Mouse (Mus musculus) gastrocnemius, postnatal 4 days (tissue): ENCODE measurements around the gene Tgfbr1. TPM values are rescaled to one million over a fixed set of nuclear protein-coding genes. Genes with fewer than 3 reads are reported as not detected.
"Not testable (repeated sequence)": the region's sequence is repeated elsewhere in the genome, so short reads cannot be mapped to it uniquely, and the experiment has no call there.

Experiments used
- DNase-seq, 2 experiments: peaks; one replicate each; pipeline ENCODE4 v3.0.0; 2021 to 2022; ENCODE audit warnings: low spot score in 2 of 2, mixed read lengths in 2 of 2
- total RNA-seq, 2 experiments: library from RNA; stranded (reverse); gene quantifications; 2 replicates each; pipeline ENCODE4 v1.2.3; 2021

Tgfbr1 gene
- total RNA-seq, 2 experiments from 2014 or later: 35.2 to 40.8 TPM

GRCm38 (mm10) chr4:47342632-47343031 lies 10.4 kb upstream of the Tgfbr1 start:
- no peak for DNase-seq

DNA sequence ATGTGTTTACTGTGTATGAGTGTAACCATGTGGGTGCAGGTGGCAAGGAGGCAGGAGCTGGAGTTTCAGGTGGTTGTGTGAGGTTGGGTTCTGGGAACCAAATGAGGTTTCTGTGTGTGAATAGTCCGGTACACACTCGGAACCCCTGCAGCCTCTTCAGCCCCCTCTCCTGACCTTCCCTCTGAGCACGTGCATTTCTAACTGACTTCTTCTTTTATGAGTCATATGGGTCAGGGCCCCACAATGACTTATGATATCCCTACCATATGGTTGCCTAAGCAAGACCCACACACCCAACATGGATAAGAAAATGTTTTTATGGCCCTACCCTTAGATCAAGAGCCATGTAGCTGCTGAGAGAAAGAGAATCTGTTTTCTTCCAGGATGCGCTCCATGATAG lies 6.0 kb upstream of the Tgfbr1 start:
- DNase-seq: no peak

DNA sequence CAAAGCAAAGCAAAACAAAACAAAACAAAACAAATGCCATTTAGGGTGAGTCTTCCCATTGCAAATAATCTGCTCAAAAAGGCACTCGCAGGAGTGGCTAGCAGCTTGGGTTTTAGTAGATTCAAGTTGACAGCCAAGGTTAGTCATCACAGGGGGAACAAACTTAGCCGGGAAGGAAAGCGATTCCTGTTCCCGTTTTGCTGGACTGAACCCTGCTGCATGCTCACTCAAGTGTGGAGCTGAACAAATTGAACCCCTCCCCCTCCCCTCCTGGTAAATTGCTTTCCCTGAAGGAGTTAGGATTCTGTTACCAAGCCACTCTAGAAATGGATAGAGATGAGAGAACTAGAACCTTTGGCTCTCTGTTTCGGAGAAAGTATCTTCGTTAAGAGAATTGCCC lies 3.3 kb upstream of the Tgfbr1 start:
- DNase-seq: no peak

- no peak for DNase-seq
These were observed 1.5 kb upstream of the Tgfbr1 start for GRCm38 (mm10) chr4:47351386-47352049.

- peak; percentile 26 to 59 for DNase-seq
These were observed 861 bp upstream of the Tgfbr1 start for GRCm38 (mm10) chr4:47352061-47352661.

GRCm38 (mm10) chr4:47353416-47354111 lies 542 bp downstream of the Tgfbr1 start:
- peak; percentile 67 to 79 for DNase-seq

DNA sequence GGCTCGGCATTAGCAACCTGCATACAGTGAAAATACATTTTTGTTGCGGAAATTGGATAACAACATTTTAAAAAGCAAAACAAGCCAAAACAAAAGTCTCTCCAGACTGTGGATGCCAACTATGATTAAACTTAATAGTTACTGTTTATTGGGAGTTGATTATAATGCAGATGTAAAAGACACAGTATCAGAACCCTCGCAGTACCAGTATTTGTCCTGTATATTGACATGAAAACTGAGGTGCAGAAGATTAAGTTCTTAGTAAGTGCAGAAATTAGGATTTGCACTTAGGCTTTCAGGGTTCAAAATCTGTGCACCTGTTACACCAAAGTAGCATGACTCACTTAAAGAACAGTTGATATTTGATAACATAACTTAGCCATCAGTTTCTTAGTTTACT lies 1.3 kb downstream of the Tgfbr1 start:
- DNase-seq: no peak

DNA sequence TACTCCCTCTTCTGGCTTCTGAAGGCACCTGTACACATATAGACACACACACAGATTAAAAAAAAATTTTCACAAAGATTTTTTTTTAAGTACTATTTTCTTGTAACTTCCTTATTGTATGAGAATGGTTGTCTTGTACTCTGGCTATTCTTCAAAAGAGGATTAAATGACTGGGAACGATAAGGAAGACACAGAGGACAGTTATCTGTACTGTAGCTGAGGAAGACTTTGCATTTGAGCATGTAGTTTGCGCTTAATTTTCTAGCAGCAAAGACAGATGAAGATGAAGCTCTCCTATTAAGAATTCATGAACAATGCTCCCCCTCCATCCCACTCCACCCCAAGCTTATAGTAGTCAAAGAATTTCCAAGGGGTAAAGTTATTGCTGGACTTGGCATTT lies 9.6 kb downstream of the Tgfbr1 start:
- DNase-seq: no peak

GRCm38 (mm10) chr4:47363134-47363533 lies 10.1 kb downstream of the Tgfbr1 start:
- no peak for DNase-seq

DNA sequence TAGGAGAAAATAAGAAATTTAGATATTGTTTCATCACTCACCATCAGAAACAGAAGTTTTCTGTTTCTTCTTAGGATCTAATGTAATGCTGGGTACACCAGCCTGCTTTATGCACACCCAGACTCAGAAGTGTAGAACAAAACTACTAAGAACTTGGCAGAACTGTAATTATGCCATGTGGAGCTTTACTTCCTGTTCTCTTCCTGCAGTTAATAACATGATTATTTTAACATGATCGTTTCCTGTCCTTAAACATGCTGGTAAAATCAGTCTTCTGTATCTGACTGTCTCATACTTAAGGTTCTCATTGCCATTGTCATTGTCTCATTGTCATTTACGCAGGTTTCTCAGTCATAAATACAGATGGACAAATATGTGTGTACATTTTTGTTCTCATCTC lies 15.7 kb downstream of the Tgfbr1 start:
- DNase-seq: no peak

- DNase-seq: no peak
These were observed 25.7 kb downstream of the Tgfbr1 start for GRCm38 (mm10) chr4:47378716-47379115.

- no peak for DNase-seq
These were observed 29.4 kb downstream of the Tgfbr1 start for GRCm38 (mm10) chr4:47382426-47382825.

DNA sequence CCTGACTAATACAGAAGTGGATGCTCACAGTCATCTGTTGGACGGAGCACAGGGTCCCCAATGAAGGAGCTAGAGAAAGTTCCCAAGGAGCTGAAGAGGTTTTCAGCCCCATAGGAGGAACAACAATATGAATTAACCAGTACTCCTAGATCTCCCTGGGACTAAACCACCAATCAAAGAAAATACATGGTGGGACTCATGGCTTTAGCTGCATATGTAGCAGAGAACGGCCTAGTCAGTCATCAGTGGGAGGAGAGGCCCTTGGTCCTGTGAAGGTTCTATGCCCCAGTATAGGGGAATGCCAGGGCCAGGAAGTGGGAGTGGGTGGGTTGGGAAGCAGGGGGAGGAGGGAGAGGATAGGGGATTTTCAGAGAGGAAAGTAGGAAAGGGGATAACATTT lies 38.9 kb downstream of the Tgfbr1 start:
- DNase-seq: not testable (repeated sequence)

DNA sequence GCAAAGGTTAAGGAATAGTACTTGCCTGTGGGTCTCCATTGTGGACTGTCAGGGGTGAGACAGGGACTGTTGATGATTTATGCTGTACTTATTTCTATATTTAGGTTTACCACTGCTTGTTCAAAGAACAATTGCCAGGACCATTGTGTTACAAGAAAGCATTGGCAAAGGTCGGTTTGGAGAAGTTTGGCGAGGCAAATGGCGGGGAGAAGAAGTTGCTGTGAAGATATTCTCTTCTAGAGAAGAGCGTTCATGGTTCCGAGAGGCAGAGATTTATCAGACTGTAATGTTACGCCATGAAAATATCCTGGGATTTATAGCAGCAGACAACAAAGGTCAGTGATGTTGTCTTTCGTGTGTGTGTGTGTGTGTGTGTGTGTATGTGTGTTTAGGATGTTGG lies 43.2 kb downstream of the Tgfbr1 start:
- DNase-seq: no peak

DNA sequence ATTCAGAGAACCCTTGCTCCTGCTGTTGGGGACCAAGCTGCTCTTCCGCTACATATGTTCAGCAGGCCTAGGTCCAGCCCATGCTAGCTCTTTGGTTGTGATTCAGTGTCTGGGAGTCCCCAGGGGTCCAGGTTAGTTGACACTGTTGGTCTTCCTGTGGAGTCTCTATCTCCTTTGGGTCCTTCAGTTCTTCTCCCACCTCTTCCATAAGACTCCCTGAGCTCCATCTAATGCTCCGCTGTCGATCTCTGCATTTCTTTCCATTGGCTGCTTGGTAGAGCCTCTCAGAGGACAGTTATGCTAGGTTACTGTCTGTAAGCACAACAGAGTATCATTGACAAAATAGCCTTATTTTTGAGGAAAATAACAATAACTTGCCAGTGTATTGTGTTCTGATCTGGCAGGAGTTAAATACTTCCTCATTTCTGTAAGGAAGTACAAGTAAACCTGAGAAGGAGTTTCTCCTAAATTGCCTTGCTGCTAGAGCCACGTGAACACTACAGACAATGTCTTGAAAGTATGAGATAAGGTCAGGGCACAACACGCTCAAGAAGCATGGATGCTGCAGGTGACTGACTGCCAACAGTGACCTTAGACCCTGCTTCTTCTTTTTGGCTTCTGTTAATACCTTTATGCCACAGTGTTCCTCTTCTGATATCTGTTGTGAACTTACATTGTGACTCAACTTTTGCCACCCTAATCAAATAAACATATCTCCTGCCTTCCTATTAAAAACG lies 45.1 kb downstream of the Tgfbr1 start:
- no peak for DNase-seq

DNA sequence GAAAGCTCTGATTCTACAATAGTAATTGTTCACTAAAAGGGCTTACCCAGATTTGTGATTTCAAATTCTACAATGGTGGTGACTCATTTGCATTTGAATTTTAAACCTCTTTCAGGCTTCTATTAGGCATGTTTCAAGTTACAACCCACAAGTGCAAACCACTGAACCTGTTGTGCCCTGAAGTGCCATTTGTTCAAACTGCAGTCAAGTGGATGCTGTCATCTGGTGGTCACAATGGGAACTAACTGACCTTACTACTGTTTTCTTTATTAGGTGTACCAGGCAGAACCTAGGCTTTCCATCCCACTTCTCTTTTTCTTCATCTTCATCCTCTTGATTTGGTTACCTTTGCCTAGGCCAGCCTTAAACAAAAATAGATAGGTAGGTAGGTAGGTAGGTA lies 46.8 kb downstream of the Tgfbr1 start:
- DNase-seq: no peak

DNA sequence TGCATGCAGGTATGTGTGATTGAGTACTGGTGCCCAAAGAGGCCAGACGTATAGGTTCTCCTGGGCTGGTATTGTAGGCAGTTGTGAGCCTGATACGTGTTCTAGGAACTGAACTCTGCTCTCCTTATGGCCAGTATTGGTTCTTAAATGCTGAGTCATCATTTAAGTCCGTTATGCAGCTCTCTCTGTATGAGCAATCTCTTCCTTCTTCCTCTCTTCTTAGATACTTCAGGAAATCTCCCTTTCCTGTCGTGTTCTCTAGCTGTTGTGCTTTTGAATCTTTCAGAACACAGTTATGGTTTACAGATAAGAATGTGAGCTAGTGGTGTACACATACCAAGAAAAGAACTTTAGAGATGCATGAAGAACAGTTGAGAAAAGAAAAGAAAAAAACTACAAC lies 47.3 kb downstream of the Tgfbr1 start:
- DNase-seq: no peak

DNA sequence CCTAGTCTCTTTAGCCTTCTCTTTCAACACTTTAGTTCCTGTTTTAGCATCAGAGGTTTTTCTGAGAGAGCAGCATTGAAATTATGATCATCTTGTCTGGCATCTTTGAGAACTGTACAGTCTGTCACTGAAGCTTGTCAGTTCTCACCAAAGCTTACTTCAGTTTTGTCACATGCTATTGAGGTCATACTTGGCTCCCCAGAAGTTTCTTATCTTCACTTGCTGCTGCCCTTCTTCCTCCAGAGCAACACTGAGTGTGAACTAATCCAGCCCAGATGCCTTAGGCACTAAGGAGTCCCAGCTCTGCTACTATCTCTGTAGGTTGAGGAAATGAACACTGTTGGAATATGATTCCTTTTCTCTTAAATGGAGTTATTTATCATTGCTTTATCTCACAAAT lies 49.2 kb downstream of the Tgfbr1 start:
- DNase-seq: no peak

DNA sequence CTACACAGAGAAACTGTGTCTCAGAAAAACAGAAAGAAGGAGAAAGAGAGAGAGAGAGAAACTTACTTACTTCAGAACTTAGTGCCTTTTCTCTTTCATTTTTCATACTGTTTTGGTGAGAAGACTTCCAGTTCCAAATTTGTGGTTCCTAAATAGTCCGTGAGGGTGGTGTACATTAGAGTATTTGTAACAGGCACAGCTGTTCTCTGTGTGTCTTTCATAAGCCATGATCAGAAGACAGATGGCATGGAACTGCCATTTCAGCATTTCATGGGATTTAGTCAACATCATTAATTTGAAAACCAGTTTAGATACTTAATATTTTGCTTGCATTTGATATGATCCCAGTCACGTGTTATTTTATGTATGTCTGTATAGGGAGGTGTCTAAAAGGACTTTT lies 51.5 kb downstream of the Tgfbr1 start:
- DNase-seq: no peak

- no peak for DNase-seq
These were observed 54.1 kb downstream of the Tgfbr1 start for GRCm38 (mm10) chr4:47407161-47407560.

DNA sequence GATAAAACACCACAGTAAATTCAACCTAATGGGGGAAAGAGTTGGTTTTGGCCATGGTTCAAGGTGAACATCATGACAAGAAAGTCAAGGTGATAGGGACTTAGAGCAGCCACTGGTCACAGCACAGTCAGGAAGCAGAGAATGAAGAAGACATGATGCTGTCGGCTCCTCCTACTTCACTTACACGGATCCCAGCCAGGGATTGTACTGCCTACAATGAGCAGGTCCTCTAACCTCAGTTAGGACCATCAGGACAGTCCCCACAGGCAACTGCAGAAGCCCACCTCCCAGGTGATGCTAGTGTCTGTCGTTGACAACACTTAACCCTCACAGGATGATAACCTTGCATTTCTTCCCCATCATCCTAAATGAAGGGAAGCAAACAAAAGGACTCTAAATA lies 64.8 kb downstream of the Tgfbr1 start:
- no peak for DNase-seq
